Mouse (Mus musculus): Measurements from ENCODE around the gene Ddah2. TPM values are rescaled to one million over a fixed set of nuclear protein-coding genes. Genes with fewer than 3 reads are reported as not detected.
A peak's percentile ranks its signal among the peaks of the same experiment; 100 is the strongest.

The Ddah2 gene
- total RNA-seq, 1 experiment from 2014 or later = 21.3 TPM

GRCm38 (mm10) chr17:35100196-35100765 lies 41.4 kb downstream of the Ddah2 start:
- ATAC-seq (replicated peaks; ENCODE audit: low read depth, poor library complexity, severe bottlenecking) = no peak

DNA sequence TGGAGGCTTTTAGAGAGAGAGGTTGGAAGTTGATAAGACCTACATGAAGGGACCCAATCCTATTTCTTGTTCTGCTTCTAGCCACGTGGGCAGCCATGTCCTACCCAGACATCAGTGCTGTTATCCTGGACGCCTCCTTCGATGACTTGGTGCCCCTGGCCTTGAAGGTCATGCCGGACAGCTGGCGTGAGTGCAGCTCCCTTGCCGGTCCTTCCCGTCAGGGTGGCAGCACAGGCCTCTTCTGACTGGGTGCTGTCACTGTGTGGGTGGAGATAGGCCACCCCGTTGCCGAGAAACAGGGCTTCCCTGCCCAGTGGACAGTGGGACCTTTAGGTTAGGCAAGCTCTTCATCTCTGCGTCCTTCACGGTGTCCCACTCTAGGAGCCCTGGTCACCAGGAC lies 42.3 kb downstream of the Ddah2 start:
- ATAC-seq (replicated peaks; ENCODE audit: low read depth, poor library complexity, severe bottlenecking) = no peak

DNA sequence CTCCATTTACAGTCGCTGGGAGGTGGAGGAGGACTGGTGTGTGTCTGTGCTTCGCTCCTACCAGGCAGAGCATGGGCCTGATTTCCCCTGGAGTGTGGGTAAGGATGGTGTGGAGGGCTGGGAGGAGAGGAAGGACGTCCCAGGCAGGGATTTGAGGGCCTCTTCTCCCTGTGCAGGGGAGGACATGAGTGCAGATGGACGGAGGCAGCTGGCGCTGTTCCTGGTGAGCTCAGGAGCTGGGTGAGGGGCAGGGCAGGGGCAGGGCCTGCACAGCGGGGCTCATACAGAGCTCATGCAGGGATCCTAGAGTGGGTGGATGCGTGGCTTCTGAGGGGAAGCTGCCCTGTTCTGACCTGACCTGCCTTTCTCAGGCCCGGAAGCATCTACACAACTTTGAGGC lies 43.5 kb downstream of the Ddah2 start:
- no peak for ATAC-seq (replicated peaks; ENCODE audit: low read depth, poor library complexity, severe bottlenecking)

GRCm38 (mm10) chr17:35103221-35103690 lies 44.4 kb downstream of the Ddah2 start:
- ATAC-seq (replicated peaks; ENCODE audit: low read depth, poor library complexity, severe bottlenecking) = peak; percentile 58

- ATAC-seq (replicated peaks; ENCODE audit: low read depth, poor library complexity, severe bottlenecking) = no peak
Measured at GRCm38 (mm10) chr17:35104079-35104478, 45.2 kb downstream of the Ddah2 start.

DNA sequence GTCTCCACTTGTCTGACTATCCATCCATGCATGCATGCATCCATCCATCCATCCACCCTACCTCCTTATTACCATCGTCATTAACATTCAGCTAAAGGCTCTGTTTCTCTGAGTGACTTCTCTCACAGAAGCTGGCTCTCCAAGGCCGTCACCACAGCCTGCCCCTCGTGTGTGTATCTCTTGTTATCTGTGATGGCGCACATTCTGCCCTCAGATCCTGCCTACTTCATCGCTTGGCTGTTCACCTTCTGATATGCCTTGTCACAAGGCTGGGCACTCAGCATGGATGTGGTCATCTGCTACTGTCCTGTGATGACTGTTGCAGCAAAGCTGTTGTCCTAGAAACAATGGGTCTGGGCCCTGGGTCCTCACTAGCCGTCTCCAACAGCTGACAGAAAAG lies 45.9 kb downstream of the Ddah2 start:
- peak; percentile 55 for ATAC-seq (replicated peaks; ENCODE audit: low read depth, poor library complexity, severe bottlenecking)

- ATAC-seq (replicated peaks; ENCODE audit: low read depth, poor library complexity, severe bottlenecking) = 0 out of 2 replicates have a peak, but pooled peaks have one; percentile 22
Measured at GRCm38 (mm10) chr17:35105740-35106389, 47.0 kb downstream of the Ddah2 start.

- no peak for ATAC-seq (replicated peaks; ENCODE audit: low read depth, poor library complexity, severe bottlenecking)
Measured at GRCm38 (mm10) chr17:35106522-35106921, 47.7 kb downstream of the Ddah2 start.

DNA sequence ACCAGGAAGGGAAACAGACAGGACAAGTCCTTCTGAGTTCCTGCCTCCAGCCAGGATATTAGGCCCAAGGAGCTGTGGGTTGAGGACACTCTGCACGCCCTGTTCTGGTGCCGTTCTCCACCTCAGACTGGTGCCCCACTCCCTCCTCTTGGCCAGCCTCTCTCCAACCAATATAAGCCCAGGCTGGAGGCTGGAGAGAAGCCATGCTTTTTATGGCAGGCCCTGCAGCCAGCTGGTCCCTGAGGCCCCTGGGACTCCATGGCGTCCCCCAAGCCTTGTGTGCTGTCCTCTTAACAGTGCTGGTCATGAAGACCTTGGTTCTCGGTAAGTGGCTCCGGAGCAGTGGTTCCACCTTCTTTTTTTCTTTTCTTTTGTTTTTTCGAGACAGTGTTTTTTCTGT lies 49.3 kb downstream of the Ddah2 start, which contains the start of gene Ly6g5c:
Gene Ly6g5c (plus strand): TSS at position 183 of the 400 bp plus-strand sequence.
- ATAC-seq (replicated peaks; ENCODE audit: low read depth, poor library complexity, severe bottlenecking) = no peak

Other genes with a start within 250 kb of the Ddah2 start
- 10.0 and 32.9 TPM in 2 replicates for gene Stk19, start 222.1 kb upstream of the Ddah2 start, total RNA-seq (2017)
- gene Dxo, start 222.0 kb upstream of the Ddah2 start, total RNA-seq (2017) = 21.2 and 27.9 TPM in 2 replicates
- gene Skiv2l, start 208.8 kb upstream of the Ddah2 start, total RNA-seq (2017) = 28.9 and 33.8 TPM in 2 replicates
- 39.6 and 41.9 TPM in 2 replicates for gene Nelfe, start 208.6 kb upstream of the Ddah2 start, total RNA-seq (2017)
- not detected in 2 replicates for gene Cfb, start 196.5 kb upstream of the Ddah2 start, total RNA-seq (2017)
- gene Zbtb12, start 179.6 kb upstream of the Ddah2 start, total RNA-seq (2017) = 11.1 and 16.2 TPM in 2 replicates
- gene Gm20547, start 177.0 kb upstream of the Ddah2 start, total RNA-seq (2017) = not detected in 2 replicates
- 2.8 and 10.0 TPM in 2 replicates for gene C2, start 160.8 kb upstream of the Ddah2 start, total RNA-seq (2017)
- 96.6 and 107 TPM in 2 replicates for gene Ehmt2, start 160.6 kb upstream of the Ddah2 start, total RNA-seq (2017)
- not detected in 2 replicates for gene Slc44a4, start 144.6 kb upstream of the Ddah2 start, total RNA-seq (2017)
- 3.4 and 5.0 TPM in 2 replicates for gene Neu1, start 127.8 kb upstream of the Ddah2 start, total RNA-seq (2017)
- gene Hspa1b, start 99.8 kb upstream of the Ddah2 start, total RNA-seq (2017) = 79.3 and 84.3 TPM in 2 replicates
- not detected in 2 replicates for gene Gm20481, start 89.1 kb upstream of the Ddah2 start, total RNA-seq (2017)
- 33.5 and 47.4 TPM in 2 replicates for gene Hspa1a, start 86.9 kb upstream of the Ddah2 start, total RNA-seq (2017)
- 0.63 TPM in 1 of 2 replicates, not detected in the other for gene Hspa1l, start 86.3 kb upstream of the Ddah2 start, total RNA-seq (2017)
- gene Lsm2, start 77.2 kb upstream of the Ddah2 start, total RNA-seq (2017) = 26.9 and 34.1 TPM in 2 replicates
- gene Vars, start 58.0 kb upstream of the Ddah2 start, total RNA-seq (2017) = 174 and 210 TPM in 2 replicates
- gene Vwa7, start 42.5 kb upstream of the Ddah2 start, total RNA-seq (2017) = 0.32 TPM in 1 of 2 replicates, not detected in the other
- gene Sapcd1, start 31.0 kb upstream of the Ddah2 start, total RNA-seq (2017) = 1.2 and 4.4 TPM in 2 replicates
- gene Msh5, start 12.3 kb upstream of the Ddah2 start, total RNA-seq (2017) = 3.8 and 4.2 TPM in 2 replicates
- 214 and 220 TPM in 2 replicates for gene Clic1, start 9.1 kb upstream of the Ddah2 start, total RNA-seq (2017)
- not detected in 2 replicates for gene Ly6g6c, start 6.4 kb downstream of the Ddah2 start, total RNA-seq (2017)
- not detected in 2 replicates for gene Mpig6b, start 7.1 kb downstream of the Ddah2 start, total RNA-seq (2017)
- not detected in 2 replicates for gene Ly6g6e, start 17.9 kb downstream of the Ddah2 start, total RNA-seq (2017)
- not detected in 2 replicates for gene Ly6g6d, start 19.0 kb downstream of the Ddah2 start, total RNA-seq (2017)
- gene Ly6g6f, start 26.6 kb downstream of the Ddah2 start, total RNA-seq (2017) = not detected in 2 replicates
- 33.1 and 38.8 TPM in 2 replicates for gene Abhd16a, start 30.2 kb downstream of the Ddah2 start, total RNA-seq (2017)
- gene Ly6g5c, start 49.2 kb downstream of the Ddah2 start, total RNA-seq (2017) = not detected in 2 replicates
- not detected in 2 replicates for gene Ly6g5b, start 56.4 kb downstream of the Ddah2 start, total RNA-seq (2017)
- gene Gpank1, start 62.4 kb downstream of the Ddah2 start, total RNA-seq (2017) = 39.5 and 50.1 TPM in 2 replicates
- gene Csnk2b, start 63.0 kb downstream of the Ddah2 start, total RNA-seq (2017) = 286 and 306 TPM in 2 replicates
- 6.3 and 8.2 TPM in 2 replicates for gene D17H6S53E, start 67.3 kb downstream of the Ddah2 start, total RNA-seq (2017)
- gene Apom, start 73.0 kb downstream of the Ddah2 start, total RNA-seq (2017) = not detected in 2 replicates
- gene Bag6, start 76.1 kb downstream of the Ddah2 start, total RNA-seq (2017) = 58.8 and 103 TPM in 2 replicates
- 74.7 and 110 TPM in 2 replicates for gene Prrc2a, start 105.9 kb downstream of the Ddah2 start, total RNA-seq (2017)
- gene Aif1, start 117.0 kb downstream of the Ddah2 start, total RNA-seq (2017) = 4.7 and 5.4 TPM in 2 replicates
- 44.3 and 51.6 TPM in 2 replicates for gene Lst1, start 129.4 kb downstream of the Ddah2 start, total RNA-seq (2017)
- gene Ltb, start 135.4 kb downstream of the Ddah2 start, total RNA-seq (2017) = 1.1 and 1.8 TPM in 2 replicates
- 9.4 and 11.3 TPM in 2 replicates for gene Tnf, start 143.0 kb downstream of the Ddah2 start, total RNA-seq (2017)
- not detected in 2 replicates for gene Lta, start 146.3 kb downstream of the Ddah2 start, total RNA-seq (2017)
- gene Gm16181, start 161.8 kb downstream of the Ddah2 start, total RNA-seq (2017) = not detected in 2 replicates
- 1.6 and 1.8 TPM in 2 replicates for gene Atp6v1g2, start 174.6 kb downstream of the Ddah2 start, total RNA-seq (2017)
- 5.2 and 7.0 TPM in 2 replicates for gene Nfkbil1, start 176.8 kb downstream of the Ddah2 start, total RNA-seq (2017)
- 199 and 218 TPM in 2 replicates for gene Ddx39b, start 182.7 kb downstream of the Ddah2 start, total RNA-seq (2017)
- gene H2-D1, start 203.7 kb downstream of the Ddah2 start, total RNA-seq (2017) = 427 and 466 TPM in 2 replicates